Mouse (Mus musculus) ES-Bruce4 (cell line): Measurements from ENCODE around the gene Med14.

Experiments used
- EP300 ChIP-seq: IDR thresholded peaks from 2 replicates; pipeline ENCODE4 v1.6.1; 2011; ENCODE audit warnings: low read depth, low read length; ENCODE audit not compliant: insufficient read depth
- POLR2A ChIP-seq: IDR thresholded peaks from one replicate; pipeline ENCODE4 v1.8.1; 2011; ENCODE audit warnings: low read length; ENCODE audit not compliant: insufficient read depth

- TF ChIP-seq EP300 (no peak), POLR2A (no peak)
Measured at GRCm38 (mm10) chrX:12686910-12687309, 75.0 kb downstream of the Med14 start.
